Mouse (Mus musculus) embryonic facial prominence, embryonic 10.5 days (tissue): Measurements from ENCODE around the gene Cd8a. TPM values are rescaled to one million over a fixed set of nuclear protein-coding genes. Genes with fewer than 3 reads are reported as not detected.

ENCODE experiments used
- DNase-seq: peaks from one replicate; pipeline ENCODE4 v3.0.0-alpha.2; 2017; ENCODE audit warnings: low spot score
- H3K27ac ChIP-seq: fragments of 300-500 bp; sonication (generic); replicated peaks from 2 replicates; pipeline ENCODE4 v1.5.1; 2016; ENCODE audit warnings: mild to moderate bottlenecking
- H3K27me3 ChIP-seq: fragments of 300-500 bp; sonication (generic); replicated peaks from 2 replicates; pipeline ENCODE4 v1.6.1; 2016; ENCODE audit warnings: low read depth, mild to moderate bottlenecking; ENCODE audit not compliant: poor library complexity, severe bottlenecking
- H3K36me3 ChIP-seq: fragments of 300-500 bp; sonication (generic); replicated peaks from 2 replicates; pipeline ENCODE4 v1.6.1; 2016; ENCODE audit warnings: mild to moderate bottlenecking, moderate library complexity
- H3K4me1 ChIP-seq: fragments of 300-500 bp; sonication (generic); 2 replicates; pipeline ENCODE4 v1.6.1; 2016
- H3K4me3 ChIP-seq: fragments of 300-500 bp; sonication (generic); 2 replicates; pipeline ENCODE4 v1.5.1; 2016; ENCODE audit warnings: mild to moderate bottlenecking, moderate library complexity
- H3K9me3 ChIP-seq: fragments of 300-500 bp; sonication (generic); 2 replicates; pipeline ENCODE4 v1.6.1; 2016; ENCODE audit warnings: mild to moderate bottlenecking
- WGBS: fragments of 180-500 bp; shearing (Covaris S2); methylation state at CpG from one replicate; pipeline ENCODE4 v1.1.7; 2016; 5-methylcytosine and 5-hydroxymethylcytosine counted together
- polyA plus RNA-seq: library from polyadenylated mRNA; unstranded; fragments of >200 nt; fragmentation: Nextera tagmentation; extraction: Ambion mirVana; gene quantifications from 2 replicates; pipeline ENCODE4 v1.2.1, GENCODE M21; 2016

Gene Cd8a
- polyA plus RNA-seq, 1 experiment from 2014 or later = not detected

GRCm38 (mm10) chr6:71374921-71375320 lies 1.7 kb downstream of the Cd8a start:
- H3K36me3 ChIP-seq = no peaks in the 10 kb centered on the region
- 74% methylated on average over 2 of the region's 2 CpGs for WGBS

GRCm38 (mm10) chr6:71376711-71377110 lies 3.5 kb downstream of the Cd8a start:
- Histone ChIP-seq H3K27me3 (no peaks in the 10 kb centered on the region), H3K4me3 (no peak overlapping the region), H3K4me1 (no peaks in the 10 kb centered on the region), H3K27ac (no peak overlapping the region), H3K36me3 (no peaks in the 10 kb centered on the region), H3K9me3 (0 out of 2 replicates have a peak, but pooled peaks cover 3% of the 10 kb centered on the region)
- DNase-seq = no peak
- WGBS = 96% methylated on average over 13 of the region's 13 CpGs

More at GRCm38 (mm10) chr6:71374921-71375320, 1.7 kb downstream of the Cd8a start:
- H3K27me3 ChIP-seq = no peaks in the 10 kb centered on the region
- no peak overlapping the region for H3K27ac ChIP-seq
- 0 out of 2 replicates have a peak, but pooled peaks cover 3% of the 10 kb centered on the region for H3K9me3 ChIP-seq
- DNase-seq = no peak
- H3K4me3 ChIP-seq = no peak overlapping the region
- no peaks in the 10 kb centered on the region for H3K4me1 ChIP-seq

GRCm38 (mm10) chr6:71381654-71382053 lies 8.4 kb downstream of the Cd8a start:
- H3K36me3 ChIP-seq = no peaks in the 10 kb centered on the region
- WGBS = 90% methylated on average over 5 of the region's 5 CpGs
- H3K9me3 ChIP-seq = 0 out of 2 replicates have a peak, but pooled peaks cover 3% of the 10 kb centered on the region
- H3K4me3 ChIP-seq = no peak overlapping the region
- H3K4me1 ChIP-seq = no peaks in the 10 kb centered on the region
- no peaks in the 10 kb centered on the region for H3K27me3 ChIP-seq
- no peak overlapping the region for H3K27ac ChIP-seq
- DNase-seq = no peak

- Histone ChIP-seq H3K4me1 (no peaks in the 10 kb centered on the region), H3K27me3 (no peaks in the 10 kb centered on the region), H3K9me3 (no peaks in the 10 kb centered on the region), H3K4me3 (no peak overlapping the region), H3K27ac (no peak overlapping the region), H3K36me3 (peaks cover 68% of the 10 kb centered on the region)
- no peak for DNase-seq
- WGBS = 94% methylated on average over 2 of the region's 2 CpGs
Observed at GRCm38 (mm10) chr6:71390496-71390895, 17.3 kb downstream of the Cd8a start.

GRCm38 (mm10) chr6:71396016-71396415 lies 22.8 kb downstream of the Cd8a start:
- peaks cover 65% of the 10 kb centered on the region for H3K36me3 ChIP-seq
- no peaks in the 10 kb centered on the region for H3K4me1 ChIP-seq
- H3K27ac ChIP-seq = no peak overlapping the region
- no peak overlapping the region for H3K4me3 ChIP-seq
- no peak for DNase-seq
- H3K27me3 ChIP-seq = no peaks in the 10 kb centered on the region
- no peaks in the 10 kb centered on the region for H3K9me3 ChIP-seq
- WGBS = 92% methylated on average over 1 of the region's 1 CpGs

- no peaks in the 10 kb centered on the region for H3K9me3 ChIP-seq
- H3K36me3 ChIP-seq = peaks cover 58% of the 10 kb centered on the region
- H3K27ac ChIP-seq = no peak overlapping the region
- H3K4me3 ChIP-seq = no peak overlapping the region
- H3K27me3 ChIP-seq = no peaks in the 10 kb centered on the region
- H3K4me1 ChIP-seq = no peaks in the 10 kb centered on the region
- 94% methylated on average over 6 of the region's 6 CpGs for WGBS
- DNase-seq = no peak
Observed at GRCm38 (mm10) chr6:71396761-71397160, 23.5 kb downstream of the Cd8a start.

GRCm38 (mm10) chr6:71398829-71399609 lies 25.8 kb downstream of the Cd8a start:
- no peak overlapping the region for H3K4me3 ChIP-seq
- no peaks in the 10 kb centered on the region for H3K27me3 ChIP-seq
- H3K4me1 ChIP-seq = no peaks in the 10 kb centered on the region
- DNase-seq = no peak
- H3K36me3 ChIP-seq = peaks cover 38% of the 10 kb centered on the region
- no peaks in the 10 kb centered on the region for H3K9me3 ChIP-seq
- H3K27ac ChIP-seq = no peak overlapping the region
- WGBS = 86% methylated on average over 4 of the region's 4 CpGs

GRCm38 (mm10) chr6:71414624-71415023 lies 41.4 kb downstream of the Cd8a start:
- no peak for DNase-seq
- no peak overlapping the region for H3K27ac ChIP-seq
- H3K9me3 ChIP-seq = no peaks in the 10 kb centered on the region
- no peaks in the 10 kb centered on the region for H3K27me3 ChIP-seq
- H3K4me1 ChIP-seq = no peaks in the 10 kb centered on the region
- 92% methylated on average over 4 of the region's 4 CpGs for WGBS
- H3K36me3 ChIP-seq = peaks cover 45% of the 10 kb centered on the region
- no peak overlapping the region for H3K4me3 ChIP-seq

- H3K4me3 ChIP-seq = no peak overlapping the region
- H3K4me1 ChIP-seq = no peaks in the 10 kb centered on the region
- no peak overlapping the region for H3K27ac ChIP-seq
- WGBS = 90% methylated on average over 3 of the region's 3 CpGs
- H3K9me3 ChIP-seq = no peaks in the 10 kb centered on the region
- peaks cover 43% of the 10 kb centered on the region for H3K36me3 ChIP-seq
- DNase-seq = no peak
- no peaks in the 10 kb centered on the region for H3K27me3 ChIP-seq
Observed at GRCm38 (mm10) chr6:71415446-71415845, 42.2 kb downstream of the Cd8a start.

- no peaks in the 10 kb centered on the region for H3K4me1 ChIP-seq
- no peaks in the 10 kb centered on the region for H3K9me3 ChIP-seq
- no peak overlapping the region for H3K27ac ChIP-seq
- peaks cover 24% of the 10 kb centered on the region for H3K36me3 ChIP-seq
- WGBS = 93% methylated on average over 3 of the region's 3 CpGs
- H3K4me3 ChIP-seq = no peak overlapping the region
- DNase-seq = no peak
- no peaks in the 10 kb centered on the region for H3K27me3 ChIP-seq
Observed at GRCm38 (mm10) chr6:71418874-71419273, 45.6 kb downstream of the Cd8a start.

- no peak for DNase-seq
- no peak overlapping the region for H3K27ac ChIP-seq
- 91% methylated on average over 6 of the region's 6 CpGs for WGBS
- no peak overlapping the region for H3K4me3 ChIP-seq
- H3K27me3 ChIP-seq = no peaks in the 10 kb centered on the region
- no peaks in the 10 kb centered on the region for H3K9me3 ChIP-seq
- H3K4me1 ChIP-seq = no peaks in the 10 kb centered on the region
- H3K36me3 ChIP-seq = peaks cover 21% of the 10 kb centered on the region
Observed at GRCm38 (mm10) chr6:71420848-71421247, 47.6 kb downstream of the Cd8a start.

- no peak for DNase-seq
- H3K4me1 ChIP-seq = no peaks in the 10 kb centered on the region
- H3K27ac ChIP-seq = no peak overlapping the region
- H3K4me3 ChIP-seq = no peak overlapping the region
- 90% methylated on average over 3 of the region's 3 CpGs for WGBS
- no peaks in the 10 kb centered on the region for H3K27me3 ChIP-seq
- H3K9me3 ChIP-seq = no peaks in the 10 kb centered on the region
- H3K36me3 ChIP-seq = peaks cover 33% of the 10 kb centered on the region
Observed at GRCm38 (mm10) chr6:71422162-71422561, 48.9 kb downstream of the Cd8a start.

- WGBS = 92% methylated on average over 3 of the region's 3 CpGs
- no peaks in the 10 kb centered on the region for H3K4me1 ChIP-seq
- DNase-seq = no peak
- no peak overlapping the region for H3K27ac ChIP-seq
- no peaks in the 10 kb centered on the region for H3K27me3 ChIP-seq
- no peaks in the 10 kb centered on the region for H3K9me3 ChIP-seq
- H3K4me3 ChIP-seq = no peak overlapping the region
- peaks cover 38% of the 10 kb centered on the region for H3K36me3 ChIP-seq
Observed at GRCm38 (mm10) chr6:71423116-71423515, 49.9 kb downstream of the Cd8a start.
